ENCODE assay signal across 8 mouse cellular contexts in genomic region chr7:71412079-71412478, GRCm38 (mm10).
DNase-seq lines count a peak whose midpoint lies in the region; ATAC-seq and TF ChIP-seq lines count a peak whose summit lies in the region.

No protein-coding gene starts in this region.

- peak; percentile 84 to 94 for DNase-seq in adrenal gland, adult (ENCODE audit: inconsistent age in 2 of 2, low spot score in 1 of 2)
- DNase-seq in cerebellum, postnatal 4 days (ENCODE audit: low spot score in 2 of 2), result peak; percentile 75 to 83
- DNase-seq in gastrocnemius, adult 2 months, result peak; percentile 77
- DNase-seq in left cerebral cortex, adult 11 months (ENCODE audit: low spot score), result peak; percentile 52
- DNase-seq in lung, postnatal 25 days (ENCODE audit: low spot score), result peak; percentile 83
- DNase-seq in right cerebral cortex, adult 18-20 months, result peak; percentile 72
- DNase-seq in yolk sac, embryonic 10.5 days (ENCODE audit: low spot score), result peak; percentile 77

- 0% methylated on average over 12 of the region's 12 CpGs for WGBS in hindbrain, embryonic 16.5 days

- peak overlapping the region; percentile 80 for H3K4me2 ChIP-seq in hindbrain, embryonic 16.5 days (ENCODE audit: low read length)

- no peaks in the 10 kb centered on the region for H3K36me3 ChIP-seq in hindbrain, embryonic 16.5 days (ENCODE audit: control insufficient read depth, insufficient read depth, low read length)

- H3K9ac ChIP-seq in hindbrain, embryonic 16.5 days (ENCODE audit: low read depth, low read length), result peak overlapping the region; percentile 50

- H3K9me3 ChIP-seq in hindbrain, embryonic 16.5 days (ENCODE audit: control insufficient read depth, low read length), result no peaks in the 10 kb centered on the region

- peak overlapping the region; percentile 70 for H3K4me3 ChIP-seq in gastrocnemius, adult 2 months
- peak overlapping the region; percentile 43 for H3K4me3 ChIP-seq in hindbrain, embryonic 16.5 days (ENCODE audit: low read length)

- peak; percentile 86 for ATAC-seq in hindbrain, embryonic 16.5 days

- peak; percentile 98 for TF ChIP-seq CTCF in gastrocnemius, adult 2 months (IDR thresholded peaks at IDR 0.05)

- peaks cover 5% of the 10 kb centered on the region for H3K4me1 ChIP-seq in hindbrain, embryonic 16.5 days (ENCODE audit: control insufficient read depth, insufficient read depth, low read depth, low read length)

- peak overlapping the region; percentile 83 for H3K27ac ChIP-seq in gastrocnemius, adult 2 months
- no peak overlapping the region; the same call in 1 of the 2 replicates for H3K27ac ChIP-seq in hindbrain, embryonic 16.5 days (ENCODE audit: low read depth, low read length)

- peaks cover 2% of the 10 kb centered on the region; the same call in 1 of the 2 replicates for H3K27me3 ChIP-seq in hindbrain, embryonic 16.5 days (replicated peaks; ENCODE audit: control insufficient read depth, insufficient read depth, low read length)

- intact Hi-C loops in gastrocnemius, adult 2 months (cut with DNase I), result loop anchor here (2.0 to 10.0 kb wide), 4 partner anchors 33 to 1921 kb away; partner anchors contain the start of gene Nr2f2
